Mouse (Mus musculus) kidney, postnatal 36 days (tissue): ENCODE results near the gene Apoc2.

Source experiments
- DNase-seq, 2 experiments: peaks; one replicate each; pipeline ENCODE4 v3.0.0; 2021 to 2022; ENCODE audit warnings: mixed read lengths in 2 of 2

The Apoc2 gene

GRCm38 (mm10) chr7:19628192-19628535 lies 49.6 kb downstream of the Apoc2 start:
- no peak for DNase-seq

GRCm38 (mm10) chr7:19627721-19628120 lies 50.0 kb downstream of the Apoc2 start:
- no peak for DNase-seq

- DNase-seq, result no peak
These were observed 54.3 kb downstream of the Apoc2 start for GRCm38 (mm10) chr7:19623433-19623832.

- DNase-seq, result no peak
These were observed 55.5 kb downstream of the Apoc2 start for GRCm38 (mm10) chr7:19622241-19622640.
